Mouse (Mus musculus) T-helper 17 cell (primary cell): ENCODE measurements around the gene Gramd1b.

Source experiments
- in situ Hi-C, 2 experiments: fragments of 300-600 bp; cut with MboI, MseI; formaldehyde crosslinking; loops; 1 replicate in 1 of 2; 2 replicates in 1 of 2; pipeline ENCODE4 v1.15.1; 2025; ENCODE audit warnings: high pct_unique_total_duplicates in 2 of 2

Gramd1b gene

DNA sequence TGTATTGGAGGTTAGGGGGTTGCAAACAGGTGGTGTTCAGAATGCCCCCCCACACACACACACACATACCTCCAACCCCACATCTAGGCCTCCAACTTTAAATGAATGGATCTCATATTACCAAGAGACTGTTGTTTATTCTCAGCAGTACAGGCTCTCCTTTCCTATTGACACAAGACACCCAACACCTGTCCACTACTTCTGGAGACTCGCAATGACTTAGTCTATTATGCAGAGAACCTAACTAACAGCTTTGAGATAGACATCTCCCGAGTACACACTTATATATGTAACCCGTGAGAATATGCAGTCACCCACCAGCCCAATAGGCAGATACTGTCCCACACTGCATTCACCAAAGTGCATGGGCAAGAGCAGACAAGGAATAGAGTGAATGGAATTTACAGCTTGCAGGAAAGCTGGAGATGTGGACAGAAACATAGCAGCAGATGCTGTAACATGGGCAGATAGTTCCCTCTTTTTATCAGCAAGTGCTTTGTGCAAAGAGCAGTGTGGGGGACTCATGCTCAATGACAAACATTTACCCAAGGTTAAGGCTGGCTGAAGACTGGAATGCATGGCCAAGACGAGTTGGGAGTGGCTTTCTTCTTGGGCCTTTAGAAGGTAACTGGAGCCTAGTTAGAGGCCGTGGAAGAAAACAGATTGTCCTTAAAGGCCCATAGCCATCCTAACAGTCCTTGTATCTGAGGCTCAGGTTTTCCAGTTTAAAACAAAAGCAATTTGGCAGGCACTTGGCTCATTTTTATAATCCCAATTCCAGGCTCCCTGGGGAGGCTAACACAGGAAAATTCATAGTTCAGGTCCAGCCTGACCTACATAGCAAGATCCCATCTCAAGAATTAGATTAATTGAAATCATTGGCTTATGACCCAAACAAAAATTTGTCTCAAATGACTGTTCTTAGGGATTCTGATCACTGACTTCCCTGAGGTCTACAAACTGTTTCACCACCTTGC, 71.6 kb downstream of the Gramd1b start:
- in situ Hi-C loops, result loop anchor here in 1 of 2 experiments (5.0 kb wide), 1 partner anchor 42 kb away; no protein-coding TSS in a partner anchor

DNA sequence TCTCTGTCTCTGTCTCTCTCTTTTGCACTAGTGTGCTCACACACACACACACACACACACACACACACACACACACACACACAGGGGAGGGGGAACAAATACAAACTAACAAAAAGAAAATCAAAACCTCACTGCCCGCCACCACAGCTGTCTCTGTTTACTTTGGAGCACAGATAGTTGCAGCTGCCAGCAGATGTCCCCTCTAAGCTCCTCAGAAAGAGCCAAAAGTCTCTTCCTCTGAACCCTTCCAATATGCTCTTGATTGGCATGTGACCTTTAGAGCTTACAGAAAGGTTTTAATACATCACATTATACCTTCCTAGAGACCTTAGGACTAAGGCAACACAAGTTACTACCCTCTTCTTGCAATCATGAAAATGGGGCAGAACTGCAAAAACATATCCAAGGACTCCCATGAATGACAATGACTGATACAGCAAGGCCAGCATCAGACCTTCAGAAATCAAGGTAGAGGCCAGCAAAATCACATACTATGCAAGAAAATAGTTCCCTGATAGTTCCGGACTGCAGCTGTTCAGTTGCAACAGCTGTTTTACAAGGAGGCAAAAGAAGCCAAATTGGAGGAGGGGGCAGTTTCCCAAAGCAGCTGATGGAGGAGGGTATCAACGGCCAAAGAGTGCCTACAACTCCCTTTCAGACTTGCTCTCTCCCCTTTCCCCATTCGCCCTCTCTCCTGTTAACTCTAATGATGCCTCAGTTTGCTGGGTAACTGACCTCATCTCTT, 72.5 kb downstream of the Gramd1b start:
- in situ Hi-C loops, result loop anchor here in 1 of 2 experiments (5.0 kb wide), 1 partner anchor 41 kb away; no protein-coding TSS in a partner anchor

DNA sequence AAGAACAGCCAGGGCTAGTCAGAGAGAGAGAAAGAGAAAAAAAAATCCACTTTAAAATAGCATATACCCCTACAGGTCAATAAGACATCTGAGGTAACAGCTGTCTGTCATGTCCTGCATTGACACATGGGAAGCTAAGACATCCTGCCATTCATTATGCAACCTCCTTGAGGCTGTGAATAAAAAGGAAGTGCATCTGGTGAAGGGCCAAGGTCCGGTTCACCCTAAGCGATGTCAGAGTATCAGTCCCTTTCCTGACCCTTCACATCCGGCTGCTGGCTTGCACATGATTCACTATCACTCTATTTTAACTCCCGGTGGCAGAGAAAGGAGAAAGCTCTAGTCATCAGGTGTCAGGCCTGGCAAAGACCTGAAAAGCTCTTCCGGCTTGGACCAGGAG, 73.7 kb downstream of the Gramd1b start:
- in situ Hi-C loops, result loop anchor here in 1 of 2 experiments (5.0 kb wide), 1 partner anchor 40 kb away; no protein-coding TSS in a partner anchor

DNA sequence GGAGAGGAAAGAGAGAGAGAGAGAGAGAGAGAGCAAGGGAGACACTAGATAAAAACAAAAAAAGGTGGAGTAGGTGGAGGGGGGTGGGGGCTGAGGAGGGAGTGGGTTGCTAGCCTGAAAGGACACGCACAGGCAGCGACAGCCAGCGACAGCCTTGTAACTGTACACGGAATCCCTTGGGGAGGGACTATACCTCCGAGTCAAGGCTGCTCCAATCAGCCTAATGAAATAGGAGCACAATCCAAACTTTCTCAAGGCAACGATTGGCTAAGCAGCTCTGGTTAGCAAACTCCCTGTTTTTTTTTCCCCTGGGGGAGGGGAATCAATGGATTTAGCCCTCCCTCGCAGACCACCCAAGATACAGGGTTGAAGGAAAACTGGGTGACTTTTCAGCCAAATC, 75.0 kb downstream of the Gramd1b start:
- in situ Hi-C loops, result loop anchor here in 1 of 2 experiments (5.0 kb wide), 1 partner anchor 39 kb away; no protein-coding TSS in a partner anchor

DNA sequence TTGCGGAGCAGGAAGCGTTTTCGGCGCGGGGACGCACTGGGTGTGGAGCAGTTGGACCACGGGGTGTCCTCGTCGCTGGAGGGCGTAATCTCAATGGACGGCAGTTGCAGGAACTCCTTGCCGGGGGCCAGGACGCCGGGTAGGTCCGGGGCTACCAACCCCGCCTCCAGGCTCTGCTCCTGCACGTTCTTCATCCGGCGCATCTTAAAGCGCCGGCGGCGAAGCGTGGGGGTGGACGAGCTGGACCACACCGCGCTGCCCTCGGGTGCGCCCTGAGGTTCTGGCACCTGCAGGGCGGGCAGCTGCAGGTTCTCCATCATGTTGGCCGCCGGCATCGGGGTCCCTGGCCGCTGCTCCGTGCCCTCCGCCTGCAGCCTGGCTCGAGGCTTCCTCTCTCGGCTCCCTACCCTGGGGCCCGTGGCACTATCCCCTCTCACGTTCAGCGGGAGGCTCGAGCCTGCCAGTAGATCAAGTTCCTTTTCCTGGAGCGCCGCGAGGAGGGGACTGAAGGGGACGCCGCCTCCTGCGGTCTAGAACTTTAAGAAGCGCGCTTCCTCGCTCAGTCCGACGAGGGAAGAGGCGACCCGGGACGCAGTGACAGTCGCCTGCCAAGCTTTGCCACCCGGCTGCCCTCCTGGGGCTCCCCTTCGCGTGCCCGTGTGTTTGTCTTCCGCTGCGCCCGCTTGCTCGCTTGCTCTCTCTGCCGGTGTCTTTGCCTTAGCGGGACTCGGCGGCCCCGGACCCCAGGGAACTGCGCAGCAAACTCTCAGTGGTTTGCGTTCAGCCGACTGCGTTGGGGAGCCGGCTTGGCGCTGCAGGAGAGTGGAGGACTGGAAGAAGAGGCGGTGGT, 75.6 kb downstream of the Gramd1b start:
- in situ Hi-C loops, result loop anchor here in 1 of 2 experiments (5.0 kb wide), 1 partner anchor 38 kb away; no protein-coding TSS in a partner anchor

DNA sequence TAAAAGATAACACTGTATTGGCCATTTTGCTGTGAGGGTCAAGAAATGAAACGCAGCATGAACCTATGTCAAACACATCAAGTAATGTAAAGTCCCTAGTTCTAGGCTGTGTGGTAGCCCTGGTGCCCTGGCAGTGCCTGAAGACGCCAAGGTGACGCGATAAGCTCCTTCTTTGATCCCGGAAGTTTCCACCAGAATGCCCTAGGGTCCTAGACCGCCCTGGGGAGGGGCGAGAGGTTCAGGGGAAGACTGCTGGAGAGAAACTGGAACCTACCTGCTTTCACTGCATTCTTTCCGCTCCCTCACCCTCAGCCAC, 76.2 kb downstream of the Gramd1b start:
- in situ Hi-C loops, result loop anchor here in 1 of 2 experiments (5.0 kb wide), 1 partner anchor 38 kb away; no protein-coding TSS in a partner anchor

DNA sequence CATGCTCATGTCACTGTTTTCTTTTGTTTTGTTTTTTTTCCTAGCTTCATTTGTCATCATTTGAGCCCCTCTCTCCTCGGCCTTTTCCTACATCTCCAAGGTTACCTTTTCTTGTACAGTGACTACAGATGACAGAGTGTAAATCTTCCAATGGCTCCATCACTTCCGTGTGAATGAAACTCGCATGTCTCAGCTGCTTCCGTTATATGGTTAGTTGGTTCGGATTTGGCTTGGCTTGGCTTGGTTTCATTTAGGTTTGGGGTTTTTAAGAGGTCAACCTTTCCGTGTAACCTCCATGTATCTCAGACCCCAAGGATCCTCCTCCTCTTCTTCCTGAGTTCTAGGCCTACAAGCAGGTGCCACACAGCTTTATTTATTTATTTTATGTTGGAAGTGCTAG, 77.3 kb downstream of the Gramd1b start:
- in situ Hi-C loops, result loop anchor here in 1 of 2 experiments (5.0 kb wide), 1 partner anchor 42 kb away; no protein-coding TSS in a partner anchor

DNA sequence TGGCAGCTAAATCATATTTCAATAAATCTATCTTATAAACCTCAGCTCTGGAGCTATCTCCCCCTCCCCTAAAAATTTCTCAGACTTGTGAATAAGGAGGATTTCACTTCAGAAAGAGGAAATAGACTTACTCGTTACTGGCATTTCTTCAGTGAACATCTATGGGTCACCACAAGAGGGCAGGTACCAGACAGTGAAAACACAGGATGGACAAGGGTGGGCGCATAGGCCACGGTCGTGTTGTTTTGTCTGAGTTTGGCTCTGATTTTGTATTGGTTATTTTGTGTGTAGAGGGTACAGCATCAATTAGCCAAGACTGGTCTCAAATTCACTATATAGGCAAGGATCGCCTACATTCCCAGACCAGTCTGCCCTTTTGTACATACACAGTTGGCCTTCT, 79.0 kb downstream of the Gramd1b start:
- in situ Hi-C loops, result loop anchor here in 1 of 2 experiments (5.0 kb wide), 1 partner anchor 40 kb away; no protein-coding TSS in a partner anchor

DNA sequence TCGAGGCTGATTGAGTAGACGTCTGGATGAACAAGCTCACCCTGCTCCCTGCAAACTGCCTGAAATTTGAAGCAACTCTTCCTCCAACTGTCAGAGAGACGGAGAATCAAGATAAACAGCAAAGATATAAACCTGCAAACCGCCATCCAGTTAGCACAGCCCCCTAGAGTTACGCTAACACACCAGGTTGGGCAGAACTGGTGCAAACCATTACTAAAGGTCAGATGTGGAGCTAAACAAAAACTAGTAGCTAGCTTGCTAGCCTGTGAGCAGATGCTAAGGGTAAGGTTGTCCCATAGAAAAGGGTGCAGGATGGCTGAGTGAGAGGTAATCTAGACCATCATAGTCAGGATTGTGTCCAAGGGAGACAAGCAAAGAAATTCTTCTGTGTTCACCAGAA, 80.4 kb downstream of the Gramd1b start:
- in situ Hi-C loops, result loop anchor here in 1 of 2 experiments (5.0 kb wide), 1 partner anchor 38 kb away; no protein-coding TSS in a partner anchor

DNA sequence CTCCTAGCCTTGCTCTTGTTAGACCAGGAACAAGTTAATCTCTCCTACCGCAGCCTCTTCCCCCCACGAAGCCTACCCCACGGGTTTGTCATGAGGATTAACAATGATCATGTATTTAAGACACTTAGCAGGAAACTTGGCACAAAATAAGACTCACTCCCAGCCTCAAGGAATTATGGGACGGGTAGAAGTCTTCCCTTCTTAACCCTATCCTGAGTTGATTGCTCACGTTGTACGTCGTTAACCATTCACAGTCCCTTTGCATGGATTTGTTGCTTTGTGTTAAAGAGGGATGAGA, 80.8 kb downstream of the Gramd1b start:
- in situ Hi-C loops, result loop anchor here in 1 of 2 experiments (5.0 kb wide), 1 partner anchor 38 kb away; no protein-coding TSS in a partner anchor

DNA sequence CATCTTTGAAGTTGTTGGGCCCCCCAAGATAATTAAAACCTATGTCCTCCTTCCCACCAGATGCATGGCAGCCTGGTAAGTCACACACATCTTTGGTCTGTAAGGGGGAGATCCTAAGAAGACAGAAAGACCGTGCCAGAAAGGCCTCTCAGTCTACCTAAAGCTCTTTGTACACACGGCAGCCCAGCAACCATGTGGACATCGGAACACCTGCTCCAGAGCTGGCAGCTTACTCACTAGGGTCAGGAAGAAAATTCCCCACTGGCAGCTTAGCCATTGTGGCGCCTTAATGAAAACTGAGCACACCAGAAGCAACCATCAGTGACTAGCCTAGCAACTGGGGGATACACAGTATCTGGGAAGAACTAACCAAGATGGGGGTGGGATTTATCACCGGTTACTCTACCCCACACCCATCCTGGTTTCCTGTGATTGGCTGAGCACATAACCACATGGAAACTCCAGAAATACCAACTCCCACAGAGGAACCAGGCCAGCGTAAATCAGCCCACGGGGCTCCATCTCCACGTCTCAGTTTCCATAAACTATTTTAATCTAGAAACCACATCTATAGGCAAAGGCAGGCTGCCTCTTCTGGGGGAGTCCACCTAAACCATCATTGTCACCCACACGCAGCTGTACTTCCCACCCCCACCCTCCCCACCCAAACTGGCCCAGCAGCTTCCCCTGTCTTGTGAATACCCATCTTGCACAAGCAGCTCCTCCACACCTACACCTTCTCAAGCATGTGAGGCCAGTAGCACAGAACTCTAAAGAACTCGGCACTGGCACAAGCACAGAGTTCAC, 81.4 kb downstream of the Gramd1b start:
- in situ Hi-C loops, result loop anchor here (5.0 to 25.0 kb wide), 2 partner anchors 38 to 662 kb away; no protein-coding TSS in a partner anchor

DNA sequence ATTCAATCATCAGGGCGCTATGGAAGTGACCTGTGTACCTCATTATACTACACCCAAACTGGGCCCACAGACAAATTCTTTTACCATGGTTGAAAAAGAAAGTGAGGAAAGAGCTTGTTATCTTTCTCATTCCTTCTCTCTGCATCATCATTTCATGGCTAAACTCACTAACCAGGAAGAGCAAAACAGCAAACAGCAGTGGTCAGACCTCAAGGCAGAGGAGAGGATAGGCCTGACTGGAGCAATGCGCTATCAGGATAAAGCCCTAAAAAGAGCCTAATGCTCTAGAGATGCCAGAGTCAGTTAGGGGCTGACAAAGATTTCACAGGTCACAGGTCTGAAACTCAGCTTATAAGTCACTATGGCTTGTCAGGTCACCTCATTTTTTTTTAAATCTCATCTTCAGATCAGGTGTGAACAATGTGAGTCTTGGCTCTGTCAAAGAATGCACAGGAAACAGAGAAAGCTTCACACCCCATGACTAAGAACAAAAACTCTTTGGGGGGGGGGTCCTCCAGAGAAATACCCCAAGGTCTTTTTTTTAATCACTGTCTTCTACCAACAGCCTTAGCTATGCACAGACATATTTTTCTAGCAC, 82.4 kb downstream of the Gramd1b start:
- in situ Hi-C loops, result loop anchor here in 1 of 2 experiments (25.0 kb wide), 1 partner anchor 664 kb away; no protein-coding TSS in a partner anchor

DNA sequence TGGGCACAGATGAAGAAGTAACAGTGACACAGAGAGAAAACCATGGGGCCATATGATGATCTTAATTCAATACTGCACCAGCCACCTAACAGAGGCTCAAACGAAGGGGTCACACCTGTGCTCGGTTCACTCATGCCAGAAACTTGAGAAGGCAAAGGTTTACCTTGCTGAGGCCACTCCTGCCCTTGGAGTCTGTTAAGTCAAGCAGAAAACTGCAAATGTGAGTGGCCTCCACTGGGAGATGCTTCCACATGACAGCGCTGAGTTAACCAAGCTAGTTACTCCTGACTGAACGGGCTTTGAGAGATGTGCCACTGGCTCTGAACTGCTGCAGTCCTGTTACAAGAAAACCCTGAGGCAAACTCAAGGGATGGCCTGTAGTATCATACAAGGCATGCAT, 83.9 kb downstream of the Gramd1b start:
- in situ Hi-C loops, result loop anchor here in 1 of 2 experiments (25.0 kb wide), 1 partner anchor 665 kb away; no protein-coding TSS in a partner anchor

DNA sequence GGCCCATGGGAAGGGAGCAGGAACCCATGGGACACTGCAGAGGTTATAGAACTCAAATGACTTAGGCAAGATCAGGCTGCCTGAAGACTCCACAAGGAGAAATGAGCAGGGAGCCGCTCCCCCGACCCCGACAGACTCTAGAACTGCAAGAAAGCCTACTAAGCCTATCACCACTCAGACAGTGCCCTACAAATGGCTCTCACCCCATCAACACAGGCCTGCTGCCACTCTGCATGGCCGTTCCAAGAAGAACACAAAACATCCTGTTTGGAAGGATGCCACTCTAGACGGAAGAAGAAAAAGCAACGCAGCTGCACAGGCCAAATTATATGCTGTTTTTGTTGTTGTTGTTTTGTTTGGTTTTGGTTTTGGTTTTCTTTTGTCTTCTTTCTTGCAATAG, 86.2 kb downstream of the Gramd1b start:
- in situ Hi-C loops, result loop anchor here in 1 of 2 experiments (25.0 kb wide), 1 partner anchor 667 kb away; no protein-coding TSS in a partner anchor

DNA sequence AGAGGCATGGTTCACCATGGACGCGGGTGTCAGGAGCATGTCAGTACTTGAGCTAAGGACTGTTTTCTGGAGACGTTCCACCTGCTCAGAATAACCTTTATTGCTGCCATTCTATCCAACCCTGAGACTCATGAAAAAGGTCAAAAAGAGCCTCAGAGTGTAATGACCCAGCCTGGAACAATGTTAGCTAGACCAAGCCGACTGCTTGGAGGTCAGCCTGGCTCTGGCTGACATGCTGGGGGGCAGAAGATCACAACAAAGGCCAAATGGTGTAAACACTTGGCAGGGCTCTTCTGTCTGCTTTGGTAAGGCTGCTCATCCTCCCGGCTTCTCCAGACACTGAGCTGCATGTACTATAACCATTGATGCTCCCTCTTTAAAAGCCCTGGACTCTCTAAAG, 88.4 kb downstream of the Gramd1b start:
- in situ Hi-C loops, result loop anchor here in 1 of 2 experiments (25.0 kb wide), 1 partner anchor 670 kb away; no protein-coding TSS in a partner anchor

DNA sequence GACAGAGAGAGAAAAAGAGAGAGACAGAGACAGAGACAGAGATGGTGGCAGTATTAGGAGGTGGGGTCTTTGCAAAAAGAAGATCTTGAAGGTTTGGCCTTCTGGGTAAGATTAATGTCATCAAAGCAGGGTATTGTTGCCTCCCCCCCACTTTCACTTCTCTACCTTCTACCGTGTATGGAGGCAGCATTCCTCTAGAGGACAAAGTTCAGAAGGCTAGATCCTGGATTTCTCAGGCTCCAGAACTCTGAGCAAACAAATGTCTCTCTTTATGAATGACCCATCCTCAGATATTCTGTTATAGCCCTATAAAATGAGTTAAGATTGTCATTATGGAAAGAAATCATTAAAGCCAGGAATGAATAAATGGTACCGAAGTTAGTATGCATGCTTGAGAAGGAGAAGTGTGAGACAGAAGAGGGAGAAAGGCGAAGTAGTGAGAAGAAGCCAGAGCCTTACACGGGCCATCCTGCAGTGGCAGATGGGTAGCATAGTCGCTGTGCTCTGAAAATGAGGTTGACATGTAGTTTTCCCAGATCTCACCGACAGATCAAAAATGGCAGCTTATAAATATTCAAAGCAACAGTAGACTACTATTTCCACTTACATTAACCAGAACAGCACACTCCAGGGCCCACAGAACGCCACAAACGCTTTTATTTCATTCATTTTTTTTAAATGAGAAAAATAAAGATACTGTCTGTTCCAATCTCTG, 91.1 kb downstream of the Gramd1b start:
- in situ Hi-C loops, result loop anchor here in 1 of 2 experiments (25.0 kb wide), 1 partner anchor 672 kb away; no protein-coding TSS in a partner anchor

DNA sequence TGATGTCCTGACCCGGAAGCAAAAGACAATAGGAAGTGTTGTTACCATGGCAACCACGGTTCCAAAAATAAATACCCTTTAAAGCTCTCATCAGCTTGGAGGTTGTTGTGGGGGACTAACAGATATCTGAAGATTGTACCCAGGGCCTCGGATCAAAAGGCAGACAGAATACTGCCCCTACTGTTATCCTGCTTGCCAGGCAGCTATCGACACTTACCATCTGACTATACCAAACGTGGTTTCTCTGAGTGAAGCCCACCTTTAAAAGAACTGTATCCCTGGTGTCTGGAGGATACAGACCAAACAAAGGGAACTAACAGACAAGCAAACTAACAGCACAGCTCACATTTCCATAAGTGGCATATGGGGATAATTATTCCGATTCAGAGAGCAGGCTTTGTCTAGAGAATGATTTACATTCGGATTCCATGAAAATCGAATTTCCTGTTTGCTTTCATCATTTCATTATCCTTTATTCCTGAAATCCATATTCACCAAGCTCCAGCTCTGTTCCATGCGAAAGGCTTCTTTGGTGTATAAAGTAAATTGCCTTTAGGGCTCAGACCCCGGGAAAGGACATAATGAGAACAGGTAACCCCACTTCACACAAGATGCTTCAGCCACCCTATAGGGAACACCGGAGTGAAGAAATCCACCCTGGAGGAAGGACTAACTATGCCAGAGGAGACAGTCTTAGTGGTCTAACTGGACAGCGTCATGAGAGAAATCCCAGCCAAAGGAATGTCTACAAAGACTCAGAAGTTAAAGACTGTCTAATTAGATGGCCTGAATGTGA, 92.3 kb downstream of the Gramd1b start:
- in situ Hi-C loops, result loop anchor here in 1 of 2 experiments (25.0 kb wide), 1 partner anchor 673 kb away; no protein-coding TSS in a partner anchor

DNA sequence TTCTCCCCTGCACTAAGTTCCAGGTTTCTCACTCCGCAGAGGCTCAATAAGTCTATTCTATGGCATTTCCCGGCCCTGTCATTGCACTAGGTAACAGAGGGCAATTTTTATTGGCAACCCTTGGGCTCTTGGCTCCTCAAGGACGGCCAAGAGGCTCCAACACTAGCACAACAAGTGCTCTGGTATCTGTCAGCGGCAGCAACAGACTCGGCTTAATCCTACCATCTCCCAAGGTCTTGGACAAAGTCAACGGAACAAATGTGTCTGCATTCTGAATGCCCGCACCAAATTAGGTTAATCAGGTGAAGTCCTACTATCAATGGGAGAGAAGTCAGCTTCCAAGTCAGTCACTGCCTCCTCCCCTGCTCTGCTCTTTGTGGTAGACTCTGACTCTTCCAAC, 93.3 kb downstream of the Gramd1b start:
- in situ Hi-C loops, result loop anchor here in 1 of 2 experiments (25.0 kb wide), 1 partner anchor 674 kb away; no protein-coding TSS in a partner anchor
